Mouse (Mus musculus) embryonic facial prominence, embryonic 15.5 days (tissue): ENCODE measurements around the gene Erich2. TPM values are rescaled to one million over a fixed set of nuclear protein-coding genes. Genes with fewer than 3 reads are reported as not detected.
A peak's percentile ranks its signal among the peaks of the same experiment; 100 is the strongest.

Experiments
- ATAC-seq: fragments of 200-750 bp; cut with Nextera tagmentation; 2 replicates; pipeline ENCODE4 v1.8.0; 2017; ENCODE audit warnings: low read depth, moderate TSS enrichment; ENCODE audit not compliant: insufficient number of reproducible peaks, low FRiP score, low TSS enrichment
- H3K27ac ChIP-seq: fragments of 300-500 bp; sonication (generic); replicated peaks from 2 replicates; pipeline ENCODE4 v1.5.1; 2015; ENCODE audit warnings: mild to moderate bottlenecking, inconsistent platforms
- H3K27me3 ChIP-seq: fragments of 300-500 bp; sonication (generic); 2 replicates; pipeline ENCODE4 v1.6.1; 2015; ENCODE audit warnings: inconsistent platforms
- H3K36me3 ChIP-seq: fragments of 300-500 bp; sonication (generic); 2 replicates; pipeline ENCODE4 v1.6.1; 2015; ENCODE audit warnings: mild to moderate bottlenecking, inconsistent platforms
- H3K4me1 ChIP-seq: fragments of 300-500 bp; sonication (generic); 2 replicates; pipeline ENCODE4 v1.6.1; 2015; ENCODE audit warnings: inconsistent platforms
- H3K4me2 ChIP-seq: fragments of 300-500 bp; sonication (generic); replicated peaks from 2 replicates; pipeline ENCODE4 v1.6.1; 2015; ENCODE audit warnings: mild to moderate bottlenecking, inconsistent platforms
- H3K4me3 ChIP-seq: fragments of 300-500 bp; sonication (generic); replicated peaks from 2 replicates; pipeline ENCODE4 v1.5.1; 2015; ENCODE audit warnings: mild to moderate bottlenecking, inconsistent platforms
- H3K9ac ChIP-seq: fragments of 300-500 bp; sonication (generic); 2 replicates; pipeline ENCODE4 v1.6.1; 2015; ENCODE audit warnings: inconsistent platforms
- H3K9me3 ChIP-seq: fragments of 300-500 bp; sonication (generic); replicated peaks from 2 replicates; pipeline ENCODE4 v1.6.1; 2016; ENCODE audit warnings: inconsistent platforms
- WGBS: fragments of 180-500 bp; shearing (Covaris S2); methylation state at CpG from one replicate; pipeline ENCODE4 v1.1.7; 2015; 5-methylcytosine and 5-hydroxymethylcytosine counted together
- polyA plus RNA-seq: library from polyadenylated mRNA; unstranded; fragments of >200 nt; fragmentation: Nextera tagmentation; extraction: Ambion mirVana; gene quantifications from 2 replicates; pipeline ENCODE4 v1.2.1, GENCODE M21; 2015

Erich2 gene
- polyA plus RNA-seq, 1 experiment from 2014 or later, result 11.0 TPM

GRCm38 (mm10) chr2:70550671-70551070 is 42.1 kb downstream of the Erich2 start:
- no peak overlapping the region for H3K4me2 ChIP-seq
- no peaks in the 10 kb centered on the region for H3K9me3 ChIP-seq
- H3K36me3 ChIP-seq, result no peaks in the 10 kb centered on the region
- no peak overlapping the region for H3K27ac ChIP-seq
- H3K4me3 ChIP-seq, result no peak overlapping the region
- H3K4me1 ChIP-seq, result no peaks in the 10 kb centered on the region
- WGBS, result 62% methylated on average over 6 of the region's 6 CpGs
- no peaks in the 10 kb centered on the region for H3K27me3 ChIP-seq
- H3K9ac ChIP-seq, result no peak overlapping the region
- ATAC-seq, result no peak

DNA sequence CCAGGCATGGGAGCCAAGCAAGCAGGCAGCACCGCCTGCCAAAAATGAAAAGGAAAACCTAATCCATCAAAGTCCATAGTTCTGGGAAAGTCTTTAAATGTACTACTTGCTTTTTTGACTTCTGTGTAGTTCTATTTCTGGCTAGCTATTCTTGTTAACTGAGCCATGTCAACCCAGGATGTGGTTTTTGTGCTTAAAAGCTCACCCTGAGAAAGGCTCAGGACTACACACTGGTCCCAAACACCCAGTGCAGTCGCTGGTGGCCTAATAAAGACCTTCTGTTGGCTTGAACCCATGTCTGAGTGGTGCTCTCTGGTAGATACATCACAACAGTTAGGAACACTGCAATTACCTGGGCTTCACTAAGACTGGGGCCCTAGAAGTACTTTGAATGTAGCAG is 42.8 kb downstream of the Erich2 start:
- H3K4me2 ChIP-seq, result no peak overlapping the region
- no peak overlapping the region for H3K9ac ChIP-seq
- H3K4me1 ChIP-seq, result no peaks in the 10 kb centered on the region
- H3K27ac ChIP-seq, result no peak overlapping the region
- no peak for ATAC-seq
- H3K27me3 ChIP-seq, result no peaks in the 10 kb centered on the region
- no peaks in the 10 kb centered on the region for H3K9me3 ChIP-seq
- H3K4me3 ChIP-seq, result no peak overlapping the region
- 74% methylated on average over 2 of the region's 2 CpGs for WGBS
- no peaks in the 10 kb centered on the region for H3K36me3 ChIP-seq

DNA sequence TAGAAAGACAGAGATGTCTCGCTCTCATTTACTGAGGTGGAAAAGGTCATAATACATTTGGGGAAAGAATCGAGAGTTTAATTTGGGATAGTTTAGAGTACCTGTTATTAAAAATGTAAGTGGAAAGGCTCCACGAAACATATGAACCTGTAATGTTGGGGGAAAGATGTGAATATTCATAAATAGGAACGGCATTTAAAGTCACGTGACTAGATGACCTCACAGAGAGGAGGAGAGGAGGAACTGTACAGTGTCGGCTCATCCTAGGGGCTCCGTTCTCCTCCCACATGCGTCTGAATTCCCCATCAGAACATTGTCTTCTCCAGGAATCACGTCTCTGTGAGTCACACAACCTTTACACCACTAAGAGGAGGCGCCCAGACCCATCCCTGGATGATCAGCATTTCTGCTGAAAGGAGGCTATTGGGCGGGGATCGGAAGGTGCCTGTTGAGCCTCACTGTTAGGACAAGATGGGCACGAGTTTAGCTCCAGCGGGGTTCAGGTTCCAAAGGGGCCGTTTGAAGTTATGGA is 43.5 kb downstream of the Erich2 start:
- Histone ChIP-seq H3K27me3 (no peaks in the 10 kb centered on the region), H3K4me3 (no peak overlapping the region), H3K9ac (no peak overlapping the region), H3K4me2 (no peak overlapping the region), H3K9me3 (no peaks in the 10 kb centered on the region), H3K4me1 (no peaks in the 10 kb centered on the region), H3K36me3 (no peaks in the 10 kb centered on the region), H3K27ac (no peak overlapping the region)
- no peak for ATAC-seq
- WGBS, result 74% methylated on average over 15 of the region's 15 CpGs

- no peak for ATAC-seq
- Histone ChIP-seq H3K4me1 (no peaks in the 10 kb centered on the region), H3K9me3 (no peaks in the 10 kb centered on the region), H3K9ac (no peak within 1 kb of the TSS), H3K4me3 (no peak within 1 kb of the TSS), H3K4me2 (no peak within 1 kb of the TSS), H3K27me3 (no peaks in the 10 kb centered on the region), H3K36me3 (no peaks in the 10 kb centered on the region), H3K27ac (no peak within 1 kb of the TSS)
- WGBS, result 33% methylated on average over 4 of the region's 4 CpGs
Measured at GRCm38 (mm10) chr2:70552772-70553171, 44.2 kb downstream of the Erich2 start, which contains the start of gene Gad1. Gene Gad1, plus strand, starts transcription at chr2:70553072.

DNA sequence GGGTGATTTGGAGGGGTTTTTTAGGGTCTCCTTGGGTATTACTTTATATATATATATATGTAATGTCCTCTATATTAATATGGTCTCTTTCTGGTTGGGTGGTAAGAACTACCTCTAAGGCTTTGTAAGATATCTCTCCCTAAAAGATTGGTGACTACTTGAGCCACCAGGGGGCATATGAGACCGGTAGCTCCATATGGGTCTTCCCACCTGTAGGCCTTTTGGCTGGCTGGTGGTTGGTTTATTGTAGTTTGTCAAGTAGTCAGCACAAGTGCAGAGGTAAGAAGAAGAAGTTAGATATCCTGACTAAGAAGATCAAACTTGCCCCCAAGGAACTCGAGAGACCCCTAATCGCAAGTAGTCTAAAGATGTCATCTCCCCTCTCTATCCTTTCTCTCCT is 45.2 kb downstream of the Erich2 start:
- ATAC-seq, result no peak
- H3K36me3 ChIP-seq, result no peaks in the 10 kb centered on the region
- H3K27me3 ChIP-seq, result peaks cover 3% of the 10 kb centered on the region
- no peak overlapping the region for H3K4me2 ChIP-seq
- H3K27ac ChIP-seq, result no peak overlapping the region
- no peak overlapping the region for H3K4me3 ChIP-seq
- no peaks in the 10 kb centered on the region for H3K4me1 ChIP-seq
- WGBS, result 71% methylated on average over 3 of the region's 3 CpGs
- no peak overlapping the region for H3K9ac ChIP-seq
- no peaks in the 10 kb centered on the region for H3K9me3 ChIP-seq

GRCm38 (mm10) chr2:70558112-70558842 is 49.7 kb downstream of the Erich2 start:
- 4% methylated on average over 17 of the region's 18 CpGs for WGBS
- no peak overlapping the region for H3K9ac ChIP-seq
- ATAC-seq, result no peak
- no peaks in the 10 kb centered on the region for H3K36me3 ChIP-seq
- no peak overlapping the region for H3K27ac ChIP-seq
- no peak overlapping the region for H3K4me2 ChIP-seq
- no peak overlapping the region for H3K4me3 ChIP-seq
- no peaks in the 10 kb centered on the region for H3K9me3 ChIP-seq
- peaks cover 30% of the 10 kb centered on the region for H3K4me1 ChIP-seq
- H3K27me3 ChIP-seq, result peaks cover 47% of the 10 kb centered on the region

DNA sequence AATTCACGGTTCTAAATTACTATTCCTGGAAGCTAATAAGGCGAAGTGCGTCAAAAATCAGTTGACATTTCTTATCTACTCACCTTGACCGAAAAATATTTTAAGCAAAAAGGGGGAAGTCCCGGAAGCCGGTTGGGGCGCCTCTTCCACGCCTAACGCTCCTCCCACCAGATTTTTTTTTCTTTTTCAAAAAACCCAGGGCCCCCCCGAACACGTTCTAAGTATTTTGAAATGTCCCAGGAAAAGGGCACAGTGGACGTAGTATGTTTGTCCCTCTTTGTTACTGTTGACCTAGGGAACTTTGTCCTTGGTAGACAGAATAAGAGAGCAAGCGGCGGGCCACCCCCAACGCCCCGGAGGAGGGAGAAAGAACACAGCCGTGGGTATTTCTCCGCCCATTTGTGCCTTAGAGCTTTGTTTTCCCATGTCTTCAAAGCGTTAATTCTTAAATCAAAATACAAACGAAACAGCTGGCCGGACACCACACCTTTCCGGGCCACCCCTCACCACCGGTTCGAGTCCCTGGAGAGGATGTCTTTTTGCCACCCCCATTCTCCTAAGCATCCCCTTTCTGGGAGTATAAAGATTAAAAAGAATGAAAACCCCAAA is 50.3 kb downstream of the Erich2 start:
- Histone ChIP-seq H3K27ac (no peak overlapping the region), H3K4me2 (no peak overlapping the region)

DNA sequence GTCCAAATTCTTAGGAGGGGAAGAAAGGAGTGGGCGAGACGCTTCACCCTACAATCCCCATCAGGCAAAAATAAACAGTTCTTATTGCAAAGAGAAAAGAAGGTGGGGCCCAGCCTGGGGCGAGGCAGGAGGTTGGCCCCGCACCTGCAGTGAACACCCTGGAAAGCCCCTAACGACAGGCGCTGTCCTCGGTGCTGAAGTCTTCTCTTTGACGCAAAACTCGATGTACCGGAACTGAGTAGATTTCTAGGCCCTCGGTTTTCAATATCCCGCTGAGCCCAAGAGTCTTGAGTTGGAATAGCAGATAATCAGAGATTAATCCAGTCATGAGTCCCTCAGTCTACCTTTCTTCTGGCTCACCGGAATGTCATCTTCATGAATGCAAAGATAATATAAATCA is 50.9 kb downstream of the Erich2 start:
- Histone ChIP-seq H3K4me2 (no peak overlapping the region), H3K27me3 (peaks cover 60% of the 10 kb centered on the region), H3K4me1 (peaks cover 41% of the 10 kb centered on the region), H3K27ac (no peak overlapping the region), H3K36me3 (no peaks in the 10 kb centered on the region), H3K9me3 (no peaks in the 10 kb centered on the region), H3K9ac (no peak overlapping the region), H3K4me3 (no peak overlapping the region)
- no peak for ATAC-seq
- WGBS, result 2% methylated on average over 13 of the region's 13 CpGs

More for the DNA sequence above, 50.3 kb downstream of the Erich2 start:
- Histone ChIP-seq H3K36me3 (no peaks in the 10 kb centered on the region), H3K9ac (no peak overlapping the region), H3K9me3 (no peaks in the 10 kb centered on the region), H3K27me3 (peaks cover 54% of the 10 kb centered on the region), H3K4me1 (peaks cover 36% of the 10 kb centered on the region), H3K4me3 (no peak overlapping the region)
- WGBS, result 10% methylated on average over 24 of the region's 24 CpGs
- ATAC-seq, result no peak

- WGBS, result under 1% methylated on average over 29 of the region's 29 CpGs
- Histone ChIP-seq H3K9me3 (no peaks in the 10 kb centered on the region), H3K9ac (no peak overlapping the region), H3K4me3 (0 out of 2 replicates have a peak overlapping the region, but pooled peaks have one; percentile 10), H3K4me1 (peaks cover 51% of the 10 kb centered on the region), H3K36me3 (no peaks in the 10 kb centered on the region), H3K27me3 (peaks cover 77% of the 10 kb centered on the region), H3K4me2 (peak overlapping the region; percentile 23), H3K27ac (no peak overlapping the region)
- ATAC-seq, result no peak
Measured at GRCm38 (mm10) chr2:70561077-70561795, 52.6 kb downstream of the Erich2 start.

DNA sequence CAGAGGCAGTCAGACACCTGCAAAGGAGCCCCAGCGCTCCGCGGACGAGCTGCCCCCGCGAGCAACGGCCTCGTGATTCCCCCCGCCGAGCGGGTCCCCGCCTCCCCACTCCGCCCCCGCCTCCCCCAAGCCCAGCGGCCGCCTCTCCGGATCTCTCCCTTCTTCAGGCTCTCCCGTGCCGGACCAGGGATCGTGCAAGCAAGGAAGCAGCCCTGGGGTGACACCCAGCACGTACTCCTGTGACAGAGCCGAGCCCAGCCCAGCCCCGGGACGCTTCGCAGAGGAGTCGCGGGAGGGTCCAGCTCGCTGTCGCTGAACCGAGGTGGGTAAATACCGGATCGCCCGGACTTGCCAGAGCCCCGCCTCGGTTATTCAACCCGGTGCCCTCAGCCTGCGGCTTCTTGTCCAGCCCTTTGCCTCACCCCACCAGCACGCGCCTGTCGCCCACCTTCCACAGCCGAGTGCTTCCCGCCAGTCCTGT is 53.4 kb downstream of the Erich2 start:
- H3K9me3 ChIP-seq, result no peaks in the 10 kb centered on the region
- no peak overlapping the region for H3K9ac ChIP-seq
- peak overlapping the region; percentile 48 for H3K4me2 ChIP-seq
- no peak for ATAC-seq
- peaks cover 59% of the 10 kb centered on the region for H3K4me1 ChIP-seq
- no peaks in the 10 kb centered on the region for H3K36me3 ChIP-seq
- peaks cover 85% of the 10 kb centered on the region for H3K27me3 ChIP-seq
- H3K4me3 ChIP-seq, result peak overlapping the region; percentile 30
- under 1% methylated on average over 42 of the region's 42 CpGs for WGBS
- H3K27ac ChIP-seq, result no peak overlapping the region

DNA sequence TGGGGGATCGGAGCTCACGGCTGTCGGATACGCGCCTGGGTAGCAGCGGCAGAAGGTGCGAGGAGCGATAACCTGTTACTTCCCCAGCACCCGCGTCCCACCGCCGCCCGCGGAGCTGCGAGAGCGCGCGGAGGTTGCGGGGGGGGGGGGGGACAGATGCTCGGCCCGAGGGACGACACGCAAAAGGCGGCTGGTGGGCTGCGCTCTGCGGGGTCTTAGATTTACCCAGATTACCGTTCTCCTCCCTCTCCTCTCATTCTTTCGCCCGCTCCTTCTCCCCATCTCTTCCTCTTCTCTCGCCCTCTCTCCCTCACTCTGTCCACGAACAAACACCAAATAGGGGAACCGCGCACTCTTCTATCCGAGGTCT is 54.0 kb downstream of the Erich2 start:
- H3K4me1 ChIP-seq, result peaks cover 65% of the 10 kb centered on the region
- no peaks in the 10 kb centered on the region for H3K9me3 ChIP-seq
- no peak overlapping the region for H3K9ac ChIP-seq
- under 1% methylated on average over 34 of the region's 34 CpGs for WGBS
- ATAC-seq, result no peak
- peak overlapping the region; percentile 48 for H3K4me2 ChIP-seq
- H3K4me3 ChIP-seq, result peak overlapping the region; percentile 30
- H3K27me3 ChIP-seq, result peaks cover 90% of the 10 kb centered on the region
- H3K27ac ChIP-seq, result no peak overlapping the region
- H3K36me3 ChIP-seq, result no peaks in the 10 kb centered on the region
